Mouse (Mus musculus) kidney, postnatal 14 days (tissue): ENCODE data around the gene Kif17.

Source experiments
- DNase-seq: peaks from one replicate; pipeline ENCODE4 v3.0.0; 2022; ENCODE audit warnings: mixed read lengths

The Kif17 gene

DNA sequence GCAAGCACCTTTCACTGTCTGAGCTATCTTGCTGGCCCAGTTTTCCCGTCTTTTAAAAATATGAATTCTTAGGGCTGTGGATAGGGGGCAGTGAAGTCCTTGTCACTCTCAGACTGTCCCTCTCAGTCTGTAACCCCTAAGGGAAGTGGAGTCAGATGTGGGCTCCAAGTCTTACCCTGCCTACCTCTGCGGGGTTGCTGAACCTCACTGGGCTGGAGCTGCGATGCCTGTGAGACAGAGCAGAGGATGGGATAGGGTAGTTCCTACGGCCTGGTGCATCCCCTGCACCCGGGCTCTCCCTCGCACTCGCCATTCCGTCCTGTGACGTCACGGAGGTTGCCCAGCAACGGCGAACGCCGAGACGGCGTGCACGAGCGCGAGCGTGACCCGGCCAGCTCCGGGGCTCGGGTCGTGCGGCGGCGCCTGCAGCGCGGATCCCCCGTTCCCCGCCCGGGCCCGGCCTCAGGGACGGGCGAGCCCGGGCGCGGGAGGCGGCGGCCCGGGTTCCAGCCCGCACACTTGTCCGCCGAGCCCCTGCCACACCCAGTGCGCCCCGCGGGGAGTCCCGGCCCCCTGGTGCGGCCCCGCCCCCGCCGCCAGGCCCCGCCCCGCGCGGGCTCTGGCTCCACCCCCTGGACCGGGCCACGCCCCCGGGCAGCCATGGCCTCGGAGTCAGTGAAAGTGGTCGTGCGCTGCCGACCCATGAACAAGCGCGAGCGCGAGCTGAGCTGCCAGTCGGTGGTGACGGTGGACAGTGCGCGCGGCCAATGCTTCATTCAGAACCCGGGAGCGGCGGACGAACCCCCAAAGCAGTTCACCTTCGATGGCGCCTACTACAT is 11.8 kb downstream of the Kif17 start:
- peak; percentile 92 for DNase-seq

DNA sequence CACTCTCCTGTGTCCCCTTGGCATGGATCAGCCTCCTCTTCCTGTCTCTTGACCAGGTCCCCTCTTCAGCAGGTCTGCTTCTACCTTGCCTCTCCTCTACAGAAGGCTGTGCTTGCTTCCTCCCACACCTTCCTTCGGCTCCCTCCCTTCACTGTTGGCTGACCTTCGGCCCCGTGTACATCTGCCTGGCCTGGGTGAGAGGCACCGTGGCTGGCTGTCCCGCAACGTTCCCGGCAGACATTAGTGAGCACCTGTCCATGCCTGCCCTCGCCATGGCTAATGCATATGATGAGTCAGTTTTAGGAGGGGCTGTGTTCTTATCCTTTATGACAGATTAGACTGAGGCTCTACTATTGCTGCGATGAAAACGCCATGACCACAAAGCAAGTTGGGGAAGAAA is 17.6 kb downstream of the Kif17 start:
- DNase-seq = no peak

DNA sequence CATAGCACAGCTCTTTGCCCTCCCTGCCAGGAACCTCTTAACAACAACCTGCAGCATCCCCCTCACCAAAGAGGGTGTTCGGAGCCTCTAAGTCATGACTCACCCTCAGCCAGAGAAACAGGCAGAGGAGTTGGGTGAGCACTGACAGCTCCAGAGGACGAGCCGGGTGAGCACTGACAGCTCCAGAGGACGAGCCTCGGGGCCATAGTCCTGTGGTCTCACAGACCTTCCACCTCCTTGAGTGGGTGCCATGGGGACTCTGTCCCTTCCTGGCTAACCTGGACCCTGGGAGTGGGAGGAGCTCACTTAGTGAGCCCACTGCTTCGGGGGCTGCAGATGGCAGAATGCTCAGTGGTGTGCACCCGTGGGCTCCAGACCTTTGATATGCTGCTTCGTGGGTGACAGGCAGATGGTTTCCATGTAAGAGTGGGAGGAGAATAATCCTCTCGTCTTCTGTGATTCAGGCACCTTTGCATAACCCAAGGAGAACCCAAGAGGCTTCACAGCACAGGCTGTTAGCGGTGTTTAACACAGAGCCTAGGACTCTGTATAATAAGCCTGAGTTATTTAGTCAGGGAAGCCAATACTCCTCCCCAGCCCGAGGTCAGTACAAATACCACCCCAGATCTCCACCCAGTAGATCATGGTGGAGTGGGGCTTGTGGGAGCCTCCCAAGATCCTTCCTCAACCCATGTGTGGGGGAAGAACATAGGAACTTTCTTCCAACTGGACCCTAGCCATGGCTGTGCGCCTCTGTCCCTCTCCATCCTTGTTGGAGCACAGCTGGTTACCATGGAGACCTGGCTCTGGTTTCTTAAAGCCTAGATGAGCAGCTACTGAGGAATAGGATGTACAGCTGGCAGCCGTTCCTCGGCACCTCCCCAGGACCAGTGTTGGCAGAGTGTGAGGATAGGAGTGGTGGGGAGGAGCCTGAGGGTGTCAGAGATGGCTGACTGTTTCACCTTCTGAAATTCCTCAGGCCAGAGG is 22.1 kb downstream of the Kif17 start:
- no peak for DNase-seq

DNA sequence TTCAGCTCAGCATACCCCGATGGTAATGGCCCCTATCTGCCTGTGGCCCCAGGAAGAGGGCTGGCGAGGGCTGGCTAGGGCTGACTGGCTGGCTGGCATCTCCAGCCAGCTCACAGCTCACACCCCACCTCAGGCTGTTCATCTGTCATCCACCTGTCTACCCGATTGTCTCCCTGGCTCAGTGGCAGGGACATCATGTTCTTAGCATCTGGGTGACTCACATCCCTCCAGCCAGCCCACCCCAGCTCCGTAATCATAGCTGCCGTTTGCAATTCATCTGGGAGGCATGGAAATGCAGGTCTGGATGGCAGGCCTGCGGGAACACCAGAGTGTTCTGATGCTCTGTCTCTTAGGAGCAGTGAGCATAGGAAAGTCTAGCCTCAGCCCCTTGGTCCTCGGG is 28.1 kb downstream of the Kif17 start:
- no peak for DNase-seq

DNA sequence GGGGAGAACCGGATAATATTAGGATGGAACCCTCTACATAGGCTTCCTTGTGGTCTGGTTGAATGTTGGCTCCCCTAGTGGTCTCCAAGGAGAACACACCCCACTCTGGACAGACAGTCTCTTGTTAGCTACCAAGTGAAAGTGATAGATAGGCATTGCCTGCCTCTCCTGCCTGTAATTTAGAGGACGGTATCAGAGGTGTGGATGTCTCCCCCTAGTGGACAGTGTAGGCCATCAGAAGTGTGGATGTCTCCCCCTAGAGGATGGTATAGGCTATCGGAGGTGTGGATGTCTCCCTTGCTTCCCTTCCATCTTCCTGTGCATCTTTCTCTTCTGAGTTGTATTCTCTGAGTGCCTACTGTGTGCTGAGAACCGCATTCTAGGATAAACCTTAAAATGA is 32.6 kb downstream of the Kif17 start:
- DNase-seq = peak; percentile 67

DNA sequence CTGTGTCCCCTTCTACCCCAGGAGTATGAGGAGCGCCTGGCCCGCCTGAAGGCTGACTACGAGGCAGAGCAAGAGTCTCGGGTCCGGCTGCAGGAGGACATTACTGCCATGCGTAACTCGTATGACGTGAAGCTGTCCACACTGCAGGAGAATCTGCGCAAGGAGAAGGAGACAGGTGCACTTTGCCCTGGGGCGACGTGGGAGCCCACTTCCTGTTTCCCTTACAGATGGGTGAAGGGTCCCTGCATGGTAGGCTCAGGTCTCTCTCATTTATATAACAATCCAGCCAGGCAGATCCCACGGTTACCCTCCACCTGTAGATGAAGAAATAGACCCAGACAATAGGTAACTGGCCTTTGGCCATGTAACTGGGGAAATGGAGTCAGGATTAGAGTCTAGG is 36.2 kb downstream of the Kif17 start:
- no peak for DNase-seq

DNA sequence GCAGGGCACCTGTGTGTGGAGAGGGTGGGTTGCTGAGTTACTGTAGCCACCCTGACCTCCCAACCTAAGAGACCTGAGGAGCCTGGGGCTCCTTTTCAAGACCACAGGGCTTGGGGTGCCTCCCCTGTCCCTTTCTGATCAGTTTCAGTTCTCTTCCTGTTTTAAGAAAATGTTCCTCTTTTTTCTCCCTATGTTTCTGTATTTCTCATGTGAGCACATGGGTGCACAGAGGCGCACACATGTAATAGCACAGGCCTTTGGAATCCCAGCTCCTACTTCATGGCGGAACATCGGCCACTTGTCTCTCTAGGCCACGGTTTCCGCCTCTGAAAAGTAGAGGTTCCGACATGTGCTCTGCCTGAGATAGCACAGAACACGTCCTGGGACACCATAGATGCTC is 38.5 kb downstream of the Kif17 start:
- DNase-seq = no peak

DNA sequence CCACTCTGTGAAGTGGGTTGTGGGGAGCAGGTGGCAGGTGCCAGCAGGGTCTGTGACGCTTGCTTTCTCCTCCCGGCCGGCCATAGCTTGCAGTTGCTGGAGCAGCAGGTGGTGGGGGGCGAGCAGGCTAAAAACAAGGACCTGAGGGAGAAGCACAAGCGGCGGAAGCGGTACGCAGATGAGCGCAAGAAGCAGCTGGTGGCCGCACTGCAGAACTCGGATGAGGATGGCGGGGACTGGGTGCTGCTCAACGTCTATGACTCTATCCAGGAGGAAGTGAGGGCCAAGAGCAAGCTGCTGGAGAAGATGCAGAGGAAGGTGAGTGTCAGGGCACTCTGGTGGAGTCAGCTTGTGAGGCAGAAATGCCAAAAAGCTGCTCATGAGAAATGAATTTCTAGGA is 41.8 kb downstream of the Kif17 start:
- no peak for DNase-seq

DNA sequence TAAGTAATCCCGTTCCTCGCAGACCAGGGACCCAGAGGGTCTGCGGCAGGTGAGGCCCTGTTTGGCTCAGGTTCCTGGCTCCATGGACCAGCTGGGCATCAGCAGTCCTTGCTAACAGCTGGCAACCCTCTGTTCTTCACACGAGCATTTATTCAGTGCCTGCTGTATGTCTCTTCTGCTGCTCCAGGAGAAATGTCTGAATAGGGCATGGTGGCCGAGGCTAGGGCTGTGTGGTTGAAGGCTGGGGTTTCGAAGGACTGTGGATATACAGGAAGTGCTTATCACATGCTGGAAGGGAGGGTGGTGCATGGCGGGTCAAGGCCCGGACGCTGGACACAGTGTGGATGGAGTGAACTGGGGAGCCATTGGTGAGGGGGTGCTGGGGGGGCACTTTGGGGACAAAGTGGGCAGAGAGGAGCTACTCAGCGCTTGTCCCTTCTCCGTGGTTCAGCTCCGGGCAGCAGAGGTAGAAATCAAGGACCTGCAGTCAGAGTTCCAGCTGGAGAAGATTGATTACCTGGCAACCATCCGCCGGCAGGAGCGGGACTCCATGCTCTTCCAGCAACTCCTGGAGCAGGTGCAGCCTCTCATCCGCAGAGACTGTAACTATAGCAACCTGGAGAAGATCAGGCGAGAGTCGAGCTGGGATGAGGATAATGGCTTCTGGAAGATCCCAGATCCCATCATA is 43.2 kb downstream of the Kif17 start:
- no peak for DNase-seq

DNA sequence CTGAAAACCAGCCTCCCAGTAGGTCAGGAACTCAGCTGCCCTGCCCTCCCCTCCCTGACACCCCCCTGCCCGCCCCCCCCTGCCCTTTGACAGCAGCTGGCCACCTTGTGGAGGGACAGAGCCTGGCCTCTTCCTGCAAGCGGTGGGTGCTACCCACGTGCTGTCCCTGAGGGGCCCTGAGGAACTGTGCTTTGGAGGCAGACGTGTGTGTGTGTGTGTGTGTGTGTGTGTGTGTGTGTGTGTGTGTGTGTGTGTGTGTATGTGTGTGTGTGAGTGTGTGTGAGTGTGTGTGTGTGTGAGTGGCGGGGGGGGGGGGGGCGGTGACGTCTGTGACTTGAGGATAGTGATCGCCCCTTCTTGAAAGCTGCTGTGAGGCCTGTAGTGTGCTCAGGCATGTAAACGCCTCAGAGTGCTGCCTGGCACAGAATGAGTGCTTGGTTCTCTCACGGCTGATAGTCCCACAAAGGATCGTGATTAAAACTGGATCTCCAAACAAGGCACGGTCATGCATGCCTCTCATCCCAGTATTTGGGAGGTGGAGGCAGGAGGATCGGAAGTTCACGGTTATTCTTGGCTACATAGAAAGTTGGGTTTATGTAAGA is 43.8 kb downstream of the Kif17 start:
- DNase-seq = no peak

DNA sequence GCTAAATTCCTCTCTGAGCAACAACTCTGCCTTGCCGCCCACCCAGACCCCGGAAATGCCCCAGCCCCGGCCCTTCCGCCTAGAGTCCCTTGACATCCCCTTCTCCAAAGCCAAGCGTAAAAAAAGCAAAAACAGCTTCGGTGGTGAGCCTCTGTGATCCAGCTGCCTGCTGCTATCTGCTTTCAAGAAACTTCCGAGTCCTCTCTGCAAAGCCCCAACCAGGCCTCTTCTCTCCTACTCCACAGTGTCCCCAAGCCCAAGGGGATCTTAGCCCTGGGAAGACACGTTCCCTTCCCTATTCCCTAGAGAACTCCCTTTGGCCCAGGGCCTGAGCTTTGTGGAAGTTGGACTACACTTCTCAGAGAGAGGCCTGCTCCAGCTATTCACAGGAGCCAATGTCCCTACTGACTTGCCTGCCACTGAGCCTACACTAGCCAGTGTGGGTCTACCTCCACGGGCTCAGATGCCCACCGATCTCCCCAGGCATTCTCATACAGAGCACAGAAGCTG is 51.1 kb downstream of the Kif17 start:
- DNase-seq = no peak

DNA sequence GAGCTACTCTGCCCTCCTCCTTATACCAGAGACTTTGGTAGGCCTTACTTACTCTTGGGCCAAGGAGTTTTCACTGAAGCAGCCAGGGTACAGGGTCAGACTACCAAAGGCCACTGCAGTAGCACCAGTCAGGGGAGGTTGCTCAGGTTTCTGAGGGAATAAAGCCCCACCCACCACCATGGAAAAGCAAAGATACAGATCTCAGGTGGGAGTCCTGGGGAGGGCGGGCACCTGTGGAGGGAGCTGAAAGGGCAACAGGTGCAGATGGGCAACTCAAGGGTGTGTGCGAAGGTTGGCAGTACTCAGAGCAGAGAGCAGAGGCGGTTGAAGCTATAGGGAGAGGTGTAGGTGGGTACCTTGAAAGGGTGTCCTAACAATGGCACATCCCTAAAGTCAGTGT is 52.8 kb downstream of the Kif17 start:
- no peak for DNase-seq

DNA sequence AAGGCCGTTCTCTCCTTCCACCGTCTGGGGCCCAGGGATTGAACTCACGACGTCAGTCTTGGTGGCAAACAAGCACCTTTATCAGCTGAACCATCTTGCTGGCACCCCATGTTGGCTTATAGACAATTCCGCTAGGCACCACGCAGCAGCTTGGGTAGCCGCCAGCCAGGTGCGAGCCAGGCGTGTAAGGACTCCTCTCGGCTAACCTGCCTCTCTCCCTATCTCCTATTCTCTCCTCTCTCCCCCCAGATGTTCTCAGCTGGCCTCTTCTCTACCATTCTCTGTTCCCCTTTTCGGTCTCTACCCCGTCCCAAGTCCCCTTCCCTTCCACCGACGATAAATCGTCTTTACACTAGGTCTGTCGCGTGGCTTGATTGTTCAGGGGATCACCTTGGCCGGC is 53.5 kb downstream of the Kif17 start:
- no peak for DNase-seq

DNA sequence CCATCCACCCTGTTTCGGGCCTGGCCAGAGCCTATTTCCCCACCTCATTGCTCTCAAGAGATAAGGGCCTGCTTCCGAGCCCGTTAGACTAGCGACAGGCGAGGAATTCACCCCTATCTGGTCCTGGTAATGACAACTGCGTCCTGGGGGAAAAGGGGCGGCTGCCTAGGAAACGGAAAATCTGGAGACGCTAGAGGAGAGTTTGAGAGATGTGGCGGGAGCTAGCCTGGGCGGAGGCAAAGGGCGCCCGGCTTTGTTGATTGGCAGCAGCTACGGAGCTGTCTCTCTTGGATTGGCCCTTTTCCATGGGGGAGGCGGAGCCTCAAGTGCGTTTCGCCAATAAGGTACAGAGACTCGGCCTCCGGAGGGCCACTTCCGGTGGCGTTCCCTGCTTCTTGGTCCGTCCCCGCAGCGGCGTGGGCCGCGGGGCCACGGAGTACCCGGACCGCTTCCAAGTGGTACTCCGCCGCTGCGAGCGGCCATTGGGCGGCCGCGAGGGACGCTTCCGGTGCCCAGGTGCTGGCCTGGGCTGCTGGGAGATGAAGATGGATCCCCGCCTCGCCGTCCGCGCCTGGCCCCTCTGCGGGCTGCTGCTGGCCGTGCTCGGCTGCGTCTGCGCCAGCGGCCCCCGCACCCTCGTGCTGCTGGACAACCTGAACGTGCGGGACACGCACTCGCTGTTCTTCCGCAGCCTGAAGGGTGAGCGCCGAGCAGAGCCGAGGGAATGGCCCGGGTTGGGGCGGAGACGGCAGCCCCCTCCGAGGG is 54.3 kb downstream of the Kif17 start, which contains the start of gene Ddost:
Gene Ddost (plus strand): TSS at position 391 of the 765 bp plus-strand sequence.
- peak; percentile 99 for DNase-seq

DNA sequence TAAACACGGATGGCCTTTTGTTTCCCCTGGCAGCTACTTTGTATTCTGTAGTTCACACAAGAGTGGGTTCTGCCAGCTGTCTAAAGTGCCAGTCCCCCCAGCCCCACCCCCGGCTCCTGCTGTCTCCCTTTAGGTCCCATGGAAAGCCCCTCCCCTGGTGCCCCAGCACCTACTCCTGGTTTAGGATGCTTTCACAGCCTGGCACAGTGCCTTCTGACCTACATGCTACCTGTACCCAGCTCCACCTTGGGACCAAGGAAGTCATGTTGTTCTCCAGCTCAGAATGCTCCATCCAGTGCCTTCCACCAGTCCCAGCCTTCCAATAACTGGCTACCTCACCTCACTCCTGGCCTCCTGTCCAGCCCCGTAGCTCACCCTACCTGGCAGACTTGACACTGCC is 56.8 kb downstream of the Kif17 start:
- DNase-seq = no peak

DNA sequence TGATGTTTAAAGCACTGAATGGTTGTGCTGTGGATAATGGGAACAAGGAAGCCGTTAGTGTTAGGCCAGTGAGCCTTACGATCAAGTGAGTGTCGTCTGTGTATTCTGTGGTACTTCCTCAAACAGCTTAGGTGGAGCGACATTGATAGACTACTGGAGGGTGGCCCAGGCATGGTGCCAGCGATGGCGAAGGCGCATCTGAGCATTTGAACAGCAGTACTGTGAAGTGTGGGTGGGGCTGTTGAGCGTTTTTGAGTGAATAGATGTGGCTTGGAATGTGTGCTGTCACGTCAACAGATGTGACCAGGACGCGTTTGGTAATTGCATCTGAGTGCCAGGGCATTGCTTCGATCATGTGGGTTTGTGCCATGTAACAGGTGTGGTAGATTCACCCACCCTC is 57.5 kb downstream of the Kif17 start:
- DNase-seq = no peak

DNA sequence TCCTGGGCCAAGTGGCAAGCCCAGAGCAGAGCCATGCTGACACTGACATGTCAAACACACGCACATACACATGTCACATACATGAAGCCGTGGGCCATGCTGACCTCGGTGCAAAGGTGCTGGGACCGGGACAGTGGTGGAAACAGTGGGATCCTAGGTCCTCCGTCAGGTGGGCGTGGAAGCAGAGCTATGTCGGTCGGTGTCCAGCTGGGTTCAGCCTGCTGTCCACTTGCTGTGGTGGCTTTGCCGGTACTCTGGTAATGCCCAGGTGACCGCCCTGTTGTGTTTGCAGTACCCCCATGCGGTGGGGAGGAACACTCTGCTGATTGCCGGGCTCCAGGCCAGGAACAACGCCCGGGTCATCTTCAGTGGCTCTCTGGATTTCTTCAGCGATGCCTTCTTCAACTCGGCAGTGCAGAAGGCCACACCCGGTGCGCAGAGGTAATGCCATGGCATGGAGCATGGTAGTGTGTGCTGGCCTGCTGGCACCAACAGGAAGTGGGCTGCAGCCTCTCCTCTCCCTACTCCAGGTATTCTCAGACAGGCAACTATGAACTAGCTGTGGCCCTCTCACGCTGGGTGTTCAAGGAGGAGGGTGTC is 60.2 kb downstream of the Kif17 start:
- no peak for DNase-seq

DNA sequence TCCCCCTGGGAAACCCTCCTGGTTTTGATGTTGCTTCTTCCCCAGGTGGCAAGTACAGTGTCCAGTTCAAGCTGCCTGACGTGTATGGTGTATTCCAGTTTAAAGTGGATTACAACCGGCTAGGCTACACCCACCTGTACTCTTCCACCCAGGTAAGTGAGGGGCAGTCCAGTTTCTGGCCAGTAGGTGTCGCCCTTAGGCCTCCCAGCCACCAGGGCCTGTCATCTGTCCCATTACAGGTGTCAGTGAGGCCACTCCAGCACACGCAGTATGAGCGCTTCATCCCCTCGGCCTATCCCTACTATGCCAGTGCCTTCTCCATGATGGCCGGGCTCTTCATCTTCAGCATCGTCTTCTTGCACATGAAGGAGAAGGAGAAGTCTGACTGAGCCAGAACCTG is 61.4 kb downstream of the Kif17 start:
- peak; percentile 76 for DNase-seq

DNA sequence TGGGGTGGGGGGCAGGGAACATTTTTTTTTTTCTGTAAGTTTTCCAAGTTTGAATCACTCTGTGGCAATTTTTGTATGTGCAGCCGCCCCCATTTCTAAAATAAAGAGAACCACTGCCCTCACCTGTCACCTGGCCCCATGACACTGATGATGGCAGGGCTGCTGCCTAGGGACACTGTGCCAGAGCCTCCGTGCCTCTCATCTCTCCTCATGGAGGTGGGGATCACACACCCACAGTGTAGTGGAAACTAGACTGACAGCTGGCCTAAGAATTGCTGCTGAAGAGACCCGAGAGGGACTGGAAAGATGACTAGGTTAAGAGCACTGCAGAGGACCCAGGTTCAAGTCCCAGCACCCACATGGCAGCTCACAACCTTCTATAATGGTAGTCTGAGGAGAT is 61.9 kb downstream of the Kif17 start:
- no peak for DNase-seq

DNA sequence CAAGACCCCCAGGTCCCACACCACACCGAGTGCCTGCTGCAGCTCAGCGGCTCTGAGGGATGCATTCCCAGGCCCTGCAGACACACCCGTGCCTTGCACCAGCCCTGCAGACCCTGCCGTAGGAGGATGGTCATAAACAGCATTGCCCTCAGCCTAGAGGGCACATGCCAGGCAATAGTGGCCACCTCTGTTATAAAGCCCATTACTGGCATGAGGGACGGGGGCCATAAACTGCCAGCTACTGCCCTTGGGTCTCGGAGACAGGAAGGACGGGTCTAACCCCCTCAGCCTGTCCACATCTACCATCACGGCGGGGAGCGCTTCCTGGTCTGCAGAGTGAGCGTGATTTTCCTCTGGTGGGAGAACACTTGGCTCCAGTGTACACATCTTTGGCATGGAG is 62.8 kb downstream of the Kif17 start:
- no peak for DNase-seq

DNA sequence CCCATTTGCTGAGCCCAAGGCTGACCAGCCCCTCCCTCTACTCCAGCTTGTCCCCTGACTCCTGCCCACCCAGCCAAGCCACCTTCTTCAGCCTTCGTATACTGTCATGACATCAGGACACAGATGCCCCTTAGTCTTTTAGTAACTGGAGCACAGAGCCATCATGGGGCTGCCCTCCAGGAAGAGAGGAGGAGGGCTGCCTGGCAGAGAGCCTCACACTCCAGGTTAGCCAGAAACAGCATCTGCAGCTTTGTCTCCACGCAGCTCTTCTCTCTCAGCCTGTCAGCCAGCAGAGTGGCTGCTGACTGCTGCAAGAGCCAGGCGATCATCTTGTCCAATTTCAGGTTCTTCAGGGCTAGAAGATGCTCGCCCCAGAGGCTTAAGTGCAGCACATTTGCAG is 63.6 kb downstream of the Kif17 start:
- no peak for DNase-seq
